Mouse (Mus musculus): ENCODE data around the gene Bdkrb1.

Gene Bdkrb1

GRCm38 (mm10) chr12:105602581-105603210, at the start of gene Bdkrb1:
TSS of gene Bdkrb1 (plus strand) at chr12:105603085.
- no peak for DNase-seq (ENCODE audit: low spot score)

- no peak for DNase-seq (ENCODE audit: low spot score)
These were observed 48.6 kb upstream of the Bdkrb1 start for GRCm38 (mm10) chr12:105554151-105554772.

- DNase-seq (ENCODE audit: low spot score), result no peak
These were observed 47.7 kb upstream of the Bdkrb1 start for GRCm38 (mm10) chr12:105555172-105555571.

DNA sequence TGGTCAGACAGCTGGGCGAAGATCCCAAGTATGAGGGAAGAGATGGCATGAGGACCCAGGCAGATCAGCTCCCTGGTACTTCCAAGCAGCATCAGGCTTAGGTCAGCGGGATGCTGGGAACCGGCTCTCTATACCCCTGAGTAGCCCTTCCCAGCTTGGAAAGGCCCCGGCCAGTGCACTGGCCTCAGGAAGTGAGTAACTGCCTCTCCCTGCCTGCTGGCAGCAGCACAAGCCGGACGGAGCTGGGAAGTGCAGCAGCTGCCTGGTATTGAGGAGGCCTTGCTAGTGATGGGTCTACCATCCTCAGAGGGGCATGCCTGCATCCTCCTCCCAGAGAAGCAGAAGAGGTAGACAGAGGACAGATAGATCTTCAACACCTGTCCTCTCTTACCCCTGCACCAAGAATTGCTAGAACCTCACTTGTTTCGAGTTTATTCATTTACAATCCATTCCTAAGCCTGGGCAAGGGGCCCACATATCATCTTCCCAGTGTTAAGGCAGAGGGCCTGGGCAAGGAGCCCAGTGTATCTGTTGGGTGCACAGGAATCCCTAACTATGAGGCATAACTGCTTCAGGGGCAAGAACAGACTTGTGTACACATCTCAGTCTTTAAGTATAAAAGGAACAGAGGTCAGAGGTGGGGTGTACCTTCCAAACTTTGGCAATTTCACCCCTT, 45.5 kb upstream of the Bdkrb1 start:
- DNase-seq (ENCODE audit: low spot score), result no peak

DNA sequence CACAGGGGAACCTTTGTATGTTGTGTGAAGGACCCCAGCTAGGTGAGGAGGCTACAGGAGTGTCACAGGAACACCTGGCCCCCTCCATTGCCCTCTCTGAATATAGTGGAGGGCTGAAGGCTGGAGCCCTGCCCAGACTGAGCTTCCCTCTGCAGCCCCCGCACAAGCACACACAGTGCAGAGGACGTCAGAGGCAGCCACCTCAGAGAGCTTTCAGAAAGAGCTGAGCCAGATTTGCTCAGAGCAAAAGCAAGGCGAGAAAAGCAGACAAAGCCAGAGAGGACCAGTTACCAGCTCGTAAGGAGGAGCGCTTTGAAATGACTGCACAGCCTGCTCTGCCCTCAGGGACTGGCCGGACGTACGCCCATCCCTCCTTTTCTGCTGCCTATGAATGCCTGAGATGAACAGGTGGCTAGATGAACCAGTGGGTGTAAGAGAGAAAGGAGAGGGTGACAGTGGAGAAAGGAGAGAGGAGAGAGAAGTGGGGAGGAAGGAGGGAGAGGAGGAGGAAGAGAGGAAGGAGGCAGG, 41.8 kb upstream of the Bdkrb1 start:
- no peak for DNase-seq (ENCODE audit: low spot score)

GRCm38 (mm10) chr12:105562056-105562820, 40.6 kb upstream of the Bdkrb1 start:
- DNase-seq (ENCODE audit: low spot score), result no peak

DNA sequence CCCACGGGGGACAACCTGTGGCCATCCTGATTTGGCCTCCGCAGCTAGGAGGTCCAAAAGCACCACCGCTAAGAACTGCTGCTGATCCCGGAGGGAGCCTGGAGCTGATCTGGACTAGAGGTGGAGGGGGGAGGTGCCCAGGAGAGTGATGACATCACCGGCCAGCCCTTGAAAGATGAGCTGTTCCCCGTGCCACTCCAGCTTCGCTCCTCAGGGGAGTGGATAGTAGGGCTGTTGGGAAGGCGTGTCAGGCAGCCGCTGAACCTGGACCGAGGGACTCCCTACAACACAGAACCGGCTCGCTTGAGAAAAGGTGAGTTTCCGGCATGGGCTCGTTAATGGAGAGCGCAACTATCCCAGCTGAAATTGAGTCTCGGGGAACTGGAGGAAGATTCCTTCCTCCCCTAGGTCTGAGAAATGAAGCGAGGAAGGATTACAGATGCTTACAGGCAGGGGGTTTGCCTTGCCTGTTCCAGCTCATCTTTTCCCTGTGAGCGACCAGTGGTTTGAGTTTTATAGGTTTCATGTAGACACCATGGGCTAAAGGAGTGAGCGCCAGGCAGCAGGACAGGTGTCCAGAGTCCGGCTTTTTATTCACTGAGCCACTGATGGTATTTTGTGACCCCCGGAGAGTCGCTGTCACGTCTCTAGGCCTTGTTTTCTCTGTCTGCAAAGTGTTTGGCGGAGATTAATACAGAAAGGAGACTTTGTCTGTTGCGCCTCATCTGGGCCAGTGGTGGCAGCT, 39.8 kb upstream of the Bdkrb1 start, which contains the start of gene Bdkrb2:
Gene Bdkrb2 (plus strand): TSS at position 291 of the 745 bp plus-strand sequence.
- DNase-seq (ENCODE audit: low spot score), result peak; percentile 39

- DNase-seq (ENCODE audit: low spot score), result no peak
These were observed 39.1 kb upstream of the Bdkrb1 start for GRCm38 (mm10) chr12:105563726-105564275.

- DNase-seq (ENCODE audit: low spot score), result no peak
These were observed 37.7 kb upstream of the Bdkrb1 start for GRCm38 (mm10) chr12:105565221-105565620.

GRCm38 (mm10) chr12:105571867-105572266, 31.0 kb upstream of the Bdkrb1 start:
- no peak for DNase-seq (ENCODE audit: low spot score)

GRCm38 (mm10) chr12:105572622-105573021, 30.3 kb upstream of the Bdkrb1 start:
- no peak for DNase-seq (ENCODE audit: low spot score)

DNA sequence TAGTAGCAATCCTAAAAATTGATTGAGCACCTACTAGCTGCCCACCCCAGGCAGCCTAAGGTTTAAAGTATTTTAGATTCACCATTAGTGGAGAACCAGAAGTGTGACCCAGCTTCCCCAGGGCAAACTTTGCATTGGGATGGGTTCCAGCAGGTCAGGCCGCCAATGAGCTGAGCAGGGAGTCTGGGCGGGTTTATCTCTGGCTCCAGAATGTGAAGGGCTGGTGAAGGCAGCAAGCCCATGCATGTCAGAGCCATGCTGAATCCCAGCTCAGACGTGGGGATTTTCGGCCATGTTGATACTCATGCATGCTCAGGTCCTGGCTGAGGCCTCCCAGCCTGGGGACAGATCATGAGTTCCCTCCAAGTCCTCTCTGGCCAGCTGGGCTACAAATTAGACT, 28.5 kb upstream of the Bdkrb1 start:
- DNase-seq (ENCODE audit: low spot score), result no peak

- no peak for DNase-seq (ENCODE audit: low spot score)
These were observed 22.4 kb upstream of the Bdkrb1 start for GRCm38 (mm10) chr12:105580490-105580889.

DNA sequence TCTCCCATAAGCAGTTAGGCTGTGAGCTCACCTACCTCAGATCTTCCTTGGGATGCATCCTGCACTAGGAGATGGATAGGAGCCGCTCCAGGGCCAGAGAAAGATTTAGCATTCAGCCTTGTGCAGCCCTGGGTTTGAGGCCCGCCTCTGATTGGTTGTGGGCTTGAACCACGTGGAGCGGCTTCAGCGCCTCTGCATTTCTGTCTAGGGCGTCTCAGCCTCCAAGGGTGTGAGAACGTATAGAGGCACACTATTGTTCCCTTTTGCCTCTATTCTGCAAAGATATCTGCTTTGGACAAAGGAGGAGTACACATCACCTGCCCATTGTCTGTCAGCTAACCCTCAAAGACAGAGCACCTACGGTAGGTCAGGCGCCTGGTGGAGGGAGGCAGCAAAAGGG, 20.4 kb upstream of the Bdkrb1 start:
- DNase-seq (ENCODE audit: low spot score), result no peak

- no peak for DNase-seq (ENCODE audit: low spot score)
These were observed 19.4 kb upstream of the Bdkrb1 start for GRCm38 (mm10) chr12:105583484-105583883.

DNA sequence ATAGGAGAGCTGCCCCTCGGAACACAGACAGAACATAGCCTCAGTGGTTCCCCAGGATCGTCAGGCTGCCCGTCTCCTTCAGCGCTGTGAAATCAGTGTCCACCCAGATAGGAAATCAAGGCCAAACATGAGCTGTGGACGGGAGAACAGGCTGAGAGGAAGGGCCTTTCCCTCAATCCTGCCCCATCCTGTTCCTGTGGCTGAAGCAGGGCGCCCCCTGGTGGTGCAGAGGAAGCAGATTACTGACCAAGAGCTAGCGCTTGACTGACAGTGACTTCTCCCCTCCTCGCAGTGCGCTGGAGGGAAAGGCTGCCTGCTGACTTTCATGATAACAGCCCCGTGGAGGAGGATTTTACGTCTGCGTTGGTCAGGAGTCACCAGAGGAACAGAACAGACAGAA, 18.0 kb upstream of the Bdkrb1 start:
- DNase-seq (ENCODE audit: low spot score), result peak; percentile 73

DNA sequence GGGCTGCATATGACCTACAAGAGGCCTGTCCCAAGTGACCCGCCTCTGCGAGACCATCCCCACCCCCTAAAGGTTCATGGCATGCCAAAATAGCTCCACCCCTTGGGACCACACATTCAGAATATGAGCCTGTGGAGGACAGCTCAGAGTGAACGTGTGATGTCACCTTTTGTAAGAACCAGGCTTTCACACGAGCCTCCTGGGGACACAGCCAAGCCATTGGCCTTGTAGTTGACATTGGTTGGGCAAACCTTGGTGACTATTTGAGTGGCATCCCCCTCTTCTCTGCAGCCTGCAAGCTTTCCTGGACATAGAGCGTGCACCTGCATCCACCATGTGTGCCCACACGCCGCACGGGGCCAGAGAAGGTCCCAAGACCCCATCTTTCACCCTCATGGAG, 15.4 kb upstream of the Bdkrb1 start:
- DNase-seq (ENCODE audit: low spot score), result no peak

DNA sequence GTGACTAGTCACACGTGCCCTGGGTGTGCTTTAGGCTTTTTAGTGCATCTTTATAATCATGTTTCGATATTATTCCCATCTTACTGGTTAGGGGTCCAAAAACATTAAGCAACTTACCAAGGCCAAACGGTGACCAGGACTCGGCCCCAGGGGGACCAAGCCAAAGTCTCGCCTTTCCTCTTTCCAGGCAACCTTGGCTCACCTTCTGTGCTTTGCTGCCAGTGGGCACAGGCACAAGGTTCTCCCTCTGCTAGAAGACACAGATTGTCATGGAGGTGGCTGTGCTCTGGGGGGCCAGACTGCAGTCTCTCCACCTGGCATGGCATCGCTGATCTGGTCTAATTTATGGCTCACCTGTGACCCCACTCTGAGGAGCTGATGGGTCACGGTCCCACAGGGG, 12.1 kb upstream of the Bdkrb1 start:
- DNase-seq (ENCODE audit: low spot score), result no peak

- no peak for DNase-seq (ENCODE audit: low spot score)
These were observed 10.5 kb upstream of the Bdkrb1 start for GRCm38 (mm10) chr12:105592361-105592761.

DNA sequence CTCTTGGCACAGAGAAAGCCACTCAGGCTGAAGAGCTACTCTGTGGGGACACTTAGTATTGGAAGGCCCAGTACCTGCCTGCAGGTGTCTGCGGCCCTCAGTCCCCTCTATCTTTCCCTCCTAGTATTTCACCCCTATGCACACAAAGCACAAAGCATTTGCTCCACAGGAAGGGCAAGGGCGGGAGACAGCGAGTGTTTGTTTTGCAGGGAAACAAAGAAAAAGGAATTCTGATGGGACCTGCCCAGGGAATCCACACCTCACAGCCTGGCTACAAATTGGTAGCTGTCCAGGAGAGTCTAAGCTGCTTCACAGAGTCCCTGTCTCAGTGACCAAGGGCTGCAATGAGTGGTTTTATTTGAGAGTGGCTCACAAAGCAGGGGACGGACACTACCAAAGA, 9.4 kb upstream of the Bdkrb1 start:
- no peak for DNase-seq (ENCODE audit: low spot score)

DNA sequence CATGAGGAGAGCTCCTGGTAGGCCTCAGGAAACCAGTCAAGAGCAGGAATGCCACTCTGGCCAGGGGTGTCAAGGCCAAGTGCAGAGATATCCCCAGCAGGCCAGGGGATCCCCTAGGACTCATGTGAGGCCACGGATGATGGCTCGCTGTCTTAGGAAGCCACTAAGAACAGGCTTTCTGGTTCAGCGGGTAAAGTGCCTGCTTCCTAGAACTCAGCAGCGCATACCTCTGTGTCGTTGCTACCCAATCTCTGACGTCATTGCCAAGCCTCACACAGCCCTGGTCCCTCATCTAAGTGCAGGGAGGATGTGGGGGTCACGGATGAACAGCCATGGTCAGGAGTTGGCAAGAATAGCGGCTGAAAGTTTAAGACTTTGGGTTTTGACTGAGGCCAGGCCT, 5.8 kb upstream of the Bdkrb1 start:
- DNase-seq (ENCODE audit: low spot score), result no peak
